Mouse (Mus musculus): ENCODE data around the gene Hdgfl3. TPM values are rescaled to one million over a fixed set of nuclear protein-coding genes. Genes with fewer than 3 reads are reported as not detected.
"Not testable (repeated sequence)": the region's sequence is repeated elsewhere in the genome, so short reads cannot be mapped to it uniquely, and the experiment has no call there.

The Hdgfl3 gene
- polyA plus RNA-seq, 1 experiment, result 82.6 TPM

GRCm38 (mm10) chr7:81842141-81842540 lies 92.1 kb downstream of the Hdgfl3 start:
- TF ChIP-seq POLR2A (IDR thresholded peaks at IDR 0.05; ENCODE audit: borderline replicate concordance, extremely low read depth, insufficient read depth, insufficient read length, poor library complexity, severe bottlenecking), result no peak
- TF ChIP-seq CTCF (IDR thresholded peaks at IDR 0.05; ENCODE audit: borderline replicate concordance, extremely low read depth, insufficient read depth, insufficient read length), result no peak
- no peak for DNase-seq (ENCODE audit: low read depth)

- no peak for TF ChIP-seq CTCF (IDR thresholded peaks at IDR 0.05; ENCODE audit: borderline replicate concordance, extremely low read depth, insufficient read depth, insufficient read length)
- no peak for TF ChIP-seq POLR2A (IDR thresholded peaks at IDR 0.05; ENCODE audit: borderline replicate concordance, extremely low read depth, insufficient read depth, insufficient read length, poor library complexity, severe bottlenecking)
- DNase-seq (ENCODE audit: low read depth), result no peak
Observed at GRCm38 (mm10) chr7:81841439-81841838, 92.8 kb downstream of the Hdgfl3 start.

- peak; percentile 77 for DNase-seq (ENCODE audit: low read depth)
- TF ChIP-seq POLR2A (IDR thresholded peaks at IDR 0.05; ENCODE audit: borderline replicate concordance, extremely low read depth, insufficient read depth, insufficient read length, poor library complexity, severe bottlenecking), result no peak
Observed at GRCm38 (mm10) chr7:81840661-81841181, 93.6 kb downstream of the Hdgfl3 start.

- TF ChIP-seq POLR2A (IDR thresholded peaks at IDR 0.05; ENCODE audit: borderline replicate concordance, extremely low read depth, insufficient read depth, insufficient read length, poor library complexity, severe bottlenecking) (no peak), CTCF (IDR thresholded peaks at IDR 0.05; ENCODE audit: borderline replicate concordance, extremely low read depth, insufficient read depth, insufficient read length) (no peak)
- no peak for DNase-seq (ENCODE audit: low read depth)
Observed at GRCm38 (mm10) chr7:81839746-81840145, 94.5 kb downstream of the Hdgfl3 start.

GRCm38 (mm10) chr7:81837771-81838170 lies 96.5 kb downstream of the Hdgfl3 start:
- not testable (repeated sequence) for DNase-seq (ENCODE audit: low read depth)

- DNase-seq (ENCODE audit: low read depth), result no peak
- TF ChIP-seq CTCF (IDR thresholded peaks at IDR 0.05; ENCODE audit: borderline replicate concordance, extremely low read depth, insufficient read depth, insufficient read length) (no peak), POLR2A (IDR thresholded peaks at IDR 0.05; ENCODE audit: borderline replicate concordance, extremely low read depth, insufficient read depth, insufficient read length, poor library complexity, severe bottlenecking) (no peak)
Observed at GRCm38 (mm10) chr7:81835430-81835829, 98.8 kb downstream of the Hdgfl3 start.

- no peak for TF ChIP-seq CTCF (IDR thresholded peaks at IDR 0.05; ENCODE audit: borderline replicate concordance, extremely low read depth, insufficient read depth, insufficient read length)
- TF ChIP-seq POLR2A (IDR thresholded peaks at IDR 0.05; ENCODE audit: borderline replicate concordance, extremely low read depth, insufficient read depth, insufficient read length, poor library complexity, severe bottlenecking), result no peak
- DNase-seq (ENCODE audit: low read depth), result no peak
Observed at GRCm38 (mm10) chr7:81834847-81835246, 99.4 kb downstream of the Hdgfl3 start.

Other genes with a start within 250 kb of the Hdgfl3 start
- 12.9 and 17.1 TPM in 2 replicates for gene Homer2, start 226.9 kb downstream of the Hdgfl3 start, polyA plus RNA-seq (2012; rRNA removed)
- gene Ramac, start 171.5 kb downstream of the Hdgfl3 start, polyA plus RNA-seq (2012; rRNA removed), result 59.7 and 63.1 TPM in 2 replicates
- gene 3110040N11Rik, start 145.0 kb downstream of the Hdgfl3 start, polyA plus RNA-seq (2012; rRNA removed), result 38.1 and 50.0 TPM in 2 replicates
- gene Btbd1, start 105.0 kb downstream of the Hdgfl3 start, polyA plus RNA-seq (2012; rRNA removed), result 79.3 and 82.9 TPM in 2 replicates
- not detected in 2 replicates for gene Gm10160, start 78.7 kb downstream of the Hdgfl3 start, polyA plus RNA-seq (2012; rRNA removed)
- gene Tm6sf1, start 75.5 kb downstream of the Hdgfl3 start, polyA plus RNA-seq (2012; rRNA removed), result 16.7 and 19.0 TPM in 2 replicates
- gene Bnc1, start 57.8 kb upstream of the Hdgfl3 start, polyA plus RNA-seq (2012; rRNA removed), result 0.26 and 0.56 TPM in 2 replicates
- 28.3 and 37.9 TPM in 2 replicates for gene Sh3gl3, start 239.4 kb upstream of the Hdgfl3 start, polyA plus RNA-seq (2012; rRNA removed)